Mouse (Mus musculus) cerebellum, adult 8-10 months (tissue): ENCODE measurements around the gene Cpt1b.
"Not testable (repeated sequence)": the region's sequence is repeated elsewhere in the genome, so short reads cannot be mapped to it uniquely, and the experiment has no call there.

ENCODE experiments used
- DNase-seq: peaks from one replicate; pipeline ENCODE4 v3.0.0; 2022

The Cpt1b gene

GRCm38 (mm10) chr15:89431806-89432205, 6.1 kb upstream of the Cpt1b start:
- DNase-seq: no peak

GRCm38 (mm10) chr15:89431271-89431670, 5.6 kb upstream of the Cpt1b start:
- DNase-seq: no peak

DNA sequence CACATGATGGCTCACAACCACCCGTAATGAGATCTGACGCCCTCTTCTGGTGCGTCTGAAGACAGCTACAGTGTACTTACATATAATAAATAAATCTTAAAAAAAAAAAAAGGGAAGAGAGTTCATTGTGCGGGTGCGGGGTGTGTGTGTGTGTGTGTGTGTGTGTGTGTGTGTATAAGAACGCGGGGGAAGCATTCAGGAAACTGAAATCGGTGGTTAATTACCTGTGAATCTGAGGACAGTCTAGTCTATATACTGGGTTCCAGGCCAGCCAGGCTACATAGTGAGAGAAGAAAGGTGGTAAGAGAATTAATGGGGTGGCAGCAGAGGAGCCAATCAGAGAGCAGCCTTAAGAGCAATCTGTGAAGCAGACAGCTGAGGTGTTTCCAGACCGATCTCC, 5.1 kb upstream of the Cpt1b start:
- not testable (repeated sequence) for DNase-seq

GRCm38 (mm10) chr15:89430341-89430740, 4.7 kb upstream of the Cpt1b start:
- peak; percentile 40 for DNase-seq

DNA sequence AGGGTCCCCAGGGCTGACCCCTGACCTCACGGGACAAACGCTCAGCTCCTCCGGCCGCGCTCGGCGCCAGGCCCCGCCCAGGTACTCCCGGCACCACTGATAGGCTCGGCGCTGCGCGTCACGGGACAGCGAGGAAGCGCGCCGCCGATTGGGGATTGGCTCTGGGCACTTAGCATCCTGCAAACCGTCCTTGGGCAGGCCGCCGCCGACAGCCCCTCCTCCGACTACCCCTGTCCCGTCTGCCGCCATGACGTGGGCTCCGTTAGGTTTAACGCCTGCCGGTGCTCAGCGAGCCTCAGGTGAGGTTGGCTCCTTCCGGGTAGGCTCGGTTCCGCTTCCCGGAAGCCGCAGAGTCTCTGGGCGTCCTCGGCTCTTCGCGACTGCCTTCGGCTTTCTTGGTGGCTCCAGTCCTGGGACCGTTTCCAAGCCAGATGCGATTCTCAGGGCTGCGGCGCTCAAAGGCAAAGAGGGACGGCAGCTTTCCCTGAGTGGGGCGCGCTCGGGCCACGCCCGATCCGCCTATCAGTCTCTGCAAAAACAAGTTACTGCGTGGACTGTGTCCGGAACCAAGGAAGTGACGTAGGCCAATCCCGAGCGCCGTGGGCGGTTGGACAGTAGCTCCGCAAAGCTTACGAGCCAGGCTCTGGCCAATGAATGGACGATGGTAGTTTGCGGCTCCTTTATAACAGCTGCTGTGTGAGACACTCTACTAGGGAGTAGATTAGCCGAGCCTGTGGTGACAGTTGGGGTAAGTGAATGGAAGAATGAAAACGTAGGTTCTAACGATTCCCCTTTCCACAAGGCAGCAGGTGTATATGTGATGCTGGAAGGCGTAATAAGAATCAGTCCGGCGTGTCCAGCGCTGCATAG, 3.9 kb upstream of the Cpt1b start, which contains the start of the genes C730034F03Rik, Gm44502 and Chkb:
Gene C730034F03Rik (plus strand): TSS at position 238 of the 870 bp plus-strand sequence.
Gene Gm44502 (minus strand): TSS at position 345 of the 870 bp plus-strand sequence.
Gene Chkb (minus strand): TSS at position 557 of the 870 bp plus-strand sequence.
- peak; percentile 90 for DNase-seq

GRCm38 (mm10) chr15:89428821-89429351, 3.2 kb upstream of the Cpt1b start:
- DNase-seq: no peak

- DNase-seq: peak; percentile 36
Observed at GRCm38 (mm10) chr15:89428136-89428790, 2.6 kb upstream of the Cpt1b start.

GRCm38 (mm10) chr15:89426716-89427115, 1.1 kb upstream of the Cpt1b start:
- DNase-seq: no peak

DNA sequence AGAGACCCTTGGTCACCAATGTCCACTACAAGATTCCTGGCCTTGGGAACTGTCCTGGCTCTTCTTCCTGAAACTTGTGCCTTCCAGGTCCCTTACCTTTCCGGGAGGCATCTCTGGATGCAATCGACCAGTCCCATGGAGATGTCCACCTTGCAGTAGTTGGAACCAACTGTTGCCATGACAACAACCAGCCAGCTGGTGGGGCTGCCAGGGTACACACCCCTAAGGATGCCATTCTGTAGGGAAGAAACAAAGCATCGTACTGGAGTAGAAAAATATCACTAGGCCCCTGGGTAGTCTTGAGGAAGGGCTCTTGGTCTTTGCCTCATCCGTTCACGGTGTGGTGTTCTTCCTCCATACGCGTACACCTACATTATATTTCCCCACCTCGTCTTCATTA, 1.0 kb downstream of the Cpt1b start:
- no peak for DNase-seq

DNA sequence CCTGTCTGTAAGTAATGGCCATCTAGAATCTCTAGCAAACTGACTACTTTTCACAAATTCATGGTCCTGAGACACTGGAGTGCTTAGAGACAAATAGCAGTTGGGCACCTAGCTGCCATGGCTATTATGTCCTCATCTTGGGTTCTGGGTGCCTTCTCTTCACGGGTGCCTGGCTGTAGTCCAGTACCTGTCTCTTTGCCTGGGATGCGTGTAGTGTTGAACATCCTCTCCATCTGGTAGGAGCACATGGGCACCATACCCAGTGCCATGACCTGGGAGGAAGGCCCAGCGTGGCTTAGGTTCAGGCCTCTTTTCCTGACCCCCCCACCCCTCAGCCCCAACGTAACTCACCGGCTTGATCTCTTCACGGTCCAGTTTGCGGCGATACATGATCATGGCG, 3.7 kb downstream of the Cpt1b start:
- peak; percentile 23 for DNase-seq

- DNase-seq: no peak
Observed at GRCm38 (mm10) chr15:89415282-89415681, 10.4 kb downstream of the Cpt1b start.

DNA sequence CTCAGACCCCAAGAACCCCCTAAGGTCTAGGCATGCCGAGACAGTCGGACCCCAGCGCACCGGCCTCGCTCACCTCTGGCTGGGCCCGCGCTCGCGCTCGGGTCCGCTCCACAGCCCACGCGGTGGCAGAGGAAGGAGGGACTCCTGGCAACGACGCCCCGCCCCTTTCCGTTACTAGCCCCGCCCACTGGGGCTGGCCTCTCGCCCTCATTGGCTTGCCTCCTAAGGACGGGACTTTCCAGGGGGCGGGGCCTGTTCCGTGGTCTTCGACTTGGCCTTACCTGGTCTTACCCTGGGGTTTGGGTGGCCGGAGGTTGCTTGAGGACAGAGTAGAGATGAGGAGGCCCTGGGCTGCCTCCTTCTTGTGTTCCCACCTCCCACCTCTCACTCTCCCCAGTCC, 15.5 kb downstream of the Cpt1b start, which contains the start of gene Syce3:
Gene Syce3 (minus strand): TSS at position 386 of the 400 bp plus-strand sequence.
- no peak for DNase-seq

GRCm38 (mm10) chr15:89406691-89407090, 19.0 kb downstream of the Cpt1b start:
- DNase-seq: no peak

GRCm38 (mm10) chr15:89404831-89405623, 20.6 kb downstream of the Cpt1b start:
- no peak for DNase-seq

DNA sequence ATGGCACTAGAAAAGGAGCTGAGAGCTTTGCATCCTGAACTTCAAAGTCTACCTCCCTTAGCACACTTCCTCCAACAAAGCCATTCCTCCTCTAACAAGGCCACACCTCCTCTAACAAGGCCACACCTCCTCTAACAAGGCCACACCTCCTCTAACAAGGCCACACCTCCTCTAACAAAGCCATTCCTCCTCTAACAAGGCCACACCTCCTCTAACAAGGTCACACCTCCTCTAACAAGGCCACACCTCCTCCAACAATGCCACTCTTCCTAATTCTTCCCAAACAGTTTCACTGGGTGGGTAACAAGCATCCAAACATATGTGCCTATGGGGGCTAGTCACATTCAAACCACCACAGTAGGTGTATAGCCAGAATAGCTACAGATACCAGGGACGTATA, 23.2 kb downstream of the Cpt1b start:
- no peak for DNase-seq

DNA sequence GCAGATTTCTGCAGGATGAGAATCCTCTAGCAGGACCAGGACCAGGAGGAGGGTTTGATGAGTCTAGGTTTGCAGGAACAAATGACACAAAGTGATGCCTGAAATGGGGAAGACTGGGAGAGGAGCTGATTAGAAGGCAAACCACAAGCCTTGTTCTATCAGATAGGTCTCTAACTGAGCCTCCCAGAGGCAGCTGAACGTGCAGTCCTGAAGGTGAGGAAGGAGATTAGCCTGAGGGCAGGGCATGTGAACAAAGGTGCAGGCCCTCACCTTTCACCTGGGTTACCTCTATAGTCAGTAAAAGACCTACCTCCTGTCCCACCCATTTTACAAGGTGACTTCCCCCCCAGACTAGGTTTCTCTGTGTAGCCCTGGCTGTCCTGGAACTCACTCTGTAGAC, 25.9 kb downstream of the Cpt1b start:
- no peak for DNase-seq

GRCm38 (mm10) chr15:89398146-89398545, 27.5 kb downstream of the Cpt1b start:
- DNase-seq: no peak

DNA sequence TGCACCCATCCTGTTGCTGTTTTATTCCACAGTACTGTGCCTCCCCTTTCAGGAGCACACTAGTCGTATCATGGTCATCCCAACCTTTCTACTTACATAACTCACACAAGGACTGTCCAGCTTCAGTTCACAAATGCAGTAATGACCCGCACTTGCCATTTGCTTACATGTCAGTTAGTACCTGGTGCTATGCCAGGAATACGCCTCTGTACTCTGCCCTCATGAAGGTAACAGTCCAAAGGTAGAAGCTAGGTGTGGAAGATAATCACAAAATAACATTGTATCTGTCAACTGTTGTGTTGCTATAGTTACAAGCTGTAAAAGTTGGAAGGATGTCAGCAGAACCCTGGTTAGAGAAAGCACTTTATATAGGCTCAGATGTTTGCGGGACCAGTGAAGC, 28.8 kb downstream of the Cpt1b start:
- no peak for DNase-seq

- DNase-seq: no peak
Observed at GRCm38 (mm10) chr15:89390081-89390480, 35.6 kb downstream of the Cpt1b start.

DNA sequence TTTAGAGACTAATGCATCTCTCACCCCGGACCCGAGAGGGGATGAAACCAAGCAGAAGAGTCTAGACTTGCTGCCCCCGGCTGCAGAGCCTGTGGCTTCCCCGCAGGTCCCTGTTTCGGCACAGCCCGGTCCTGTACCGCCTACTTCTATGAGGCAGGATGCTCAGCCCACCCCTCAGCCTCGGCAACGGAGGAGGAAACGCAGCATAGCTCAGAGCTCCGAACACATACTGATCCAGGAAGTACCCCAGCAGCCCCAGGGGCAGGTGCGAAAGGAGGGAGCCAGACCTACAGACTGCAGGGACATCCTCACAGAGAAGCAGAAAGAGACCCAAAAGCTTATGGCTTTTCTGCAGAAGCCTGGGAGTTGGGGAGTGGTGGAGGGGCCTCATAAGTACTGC, 38.5 kb downstream of the Cpt1b start:
- no peak for DNase-seq

- no peak for DNase-seq
Observed at GRCm38 (mm10) chr15:89384617-89385016, 41.0 kb downstream of the Cpt1b start, which contains the start of gene Klhdc7b. Klhdc7b (plus strand) TSS chr15:89384917.

DNA sequence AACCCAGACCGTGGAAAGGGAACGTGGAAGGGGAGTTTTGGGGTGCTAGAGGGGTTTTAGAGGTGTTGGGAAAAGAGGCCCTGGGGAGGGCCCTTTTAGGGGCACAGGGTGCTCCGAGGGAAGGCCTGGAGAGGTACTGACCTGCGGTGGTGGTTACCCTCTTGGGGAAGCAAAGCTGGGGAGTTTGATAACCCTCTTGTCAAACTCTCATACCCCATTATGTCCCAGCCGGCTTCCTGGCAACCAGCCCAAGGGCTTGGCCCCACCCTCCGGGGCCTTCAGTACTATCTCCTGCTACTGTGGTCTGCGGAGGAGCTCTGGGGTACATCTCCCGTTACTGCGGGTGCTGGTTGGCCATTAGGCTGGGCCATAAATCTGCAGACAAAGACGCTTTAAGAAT, 46.2 kb downstream of the Cpt1b start:
- DNase-seq: peak; percentile 61
